Mouse (Mus musculus): Measurements from ENCODE around the gene Vsig2. TPM values are rescaled to one million over a fixed set of nuclear protein-coding genes. Genes with fewer than 3 reads are reported as not detected.

The Vsig2 gene
- 151 and 161 TPM in 2 replicates for polyA plus RNA-seq (2012; rRNA removed)

GRCm38 (mm10) chr9:37539170-37540025 is at the start of gene Vsig2:
Gene Vsig2, plus strand, starts transcription at chr9:37539255.
- no peak for DNase-seq (ENCODE audit: low spot score)

- DNase-seq (ENCODE audit: low spot score), result peak; percentile 40
These were observed 49.5 kb upstream of the Vsig2 start for GRCm38 (mm10) chr9:37489446-37490120.

GRCm38 (mm10) chr9:37495761-37496160 is 43.3 kb upstream of the Vsig2 start:
- DNase-seq (ENCODE audit: low spot score), result no peak

GRCm38 (mm10) chr9:37496325-37496724 is 42.7 kb upstream of the Vsig2 start:
- no peak for DNase-seq (ENCODE audit: low spot score)

GRCm38 (mm10) chr9:37500201-37500600 is 38.9 kb upstream of the Vsig2 start:
- DNase-seq (ENCODE audit: low spot score), result no peak

GRCm38 (mm10) chr9:37501170-37501569 is 37.9 kb upstream of the Vsig2 start:
- DNase-seq (ENCODE audit: low spot score), result no peak

GRCm38 (mm10) chr9:37504348-37504747 is 34.7 kb upstream of the Vsig2 start:
- no peak for DNase-seq (ENCODE audit: low spot score)

- no peak for DNase-seq (ENCODE audit: low spot score)
These were observed 33.0 kb upstream of the Vsig2 start for GRCm38 (mm10) chr9:37506023-37506422.

GRCm38 (mm10) chr9:37512097-37512496 is 27.0 kb upstream of the Vsig2 start:
- no peak for DNase-seq (ENCODE audit: low spot score)

- DNase-seq (ENCODE audit: low spot score), result no peak
These were observed 24.6 kb upstream of the Vsig2 start for GRCm38 (mm10) chr9:37514456-37514855.

- no peak for DNase-seq (ENCODE audit: low spot score)
These were observed 21.6 kb upstream of the Vsig2 start for GRCm38 (mm10) chr9:37517467-37517866.

- DNase-seq (ENCODE audit: low spot score), result no peak
These were observed 20.1 kb upstream of the Vsig2 start for GRCm38 (mm10) chr9:37518991-37519390.

GRCm38 (mm10) chr9:37519995-37520394 is 19.1 kb upstream of the Vsig2 start:
- no peak for DNase-seq (ENCODE audit: low spot score)

- DNase-seq (ENCODE audit: low spot score), result no peak
These were observed 13.6 kb upstream of the Vsig2 start for GRCm38 (mm10) chr9:37525461-37525860.

GRCm38 (mm10) chr9:37526443-37527395 is 12.3 kb upstream of the Vsig2 start:
- DNase-seq (ENCODE audit: low spot score), result no peak

- peak; percentile 57 for DNase-seq (ENCODE audit: low spot score)
These were observed 11.4 kb upstream of the Vsig2 start, which contains the start of gene Esam for GRCm38 (mm10) chr9:37527396-37528224. Gene Esam, plus strand, starts transcription at chr9:37528078.

GRCm38 (mm10) chr9:37528225-37528970 is 10.7 kb upstream of the Vsig2 start:
- DNase-seq (ENCODE audit: low spot score), result no peak

GRCm38 (mm10) chr9:37530031-37530887 is 8.8 kb upstream of the Vsig2 start:
- DNase-seq (ENCODE audit: low spot score), result no peak

Data from urinary bladder, adult 2 months (tissue).